Mouse (Mus musculus): Measurements from ENCODE around the gene Skap2. TPM values are rescaled to one million over a fixed set of nuclear protein-coding genes. Genes with fewer than 3 reads are reported as not detected.

Skap2 gene
- polyA plus RNA-seq, 1 experiment: 253 TPM

DNA sequence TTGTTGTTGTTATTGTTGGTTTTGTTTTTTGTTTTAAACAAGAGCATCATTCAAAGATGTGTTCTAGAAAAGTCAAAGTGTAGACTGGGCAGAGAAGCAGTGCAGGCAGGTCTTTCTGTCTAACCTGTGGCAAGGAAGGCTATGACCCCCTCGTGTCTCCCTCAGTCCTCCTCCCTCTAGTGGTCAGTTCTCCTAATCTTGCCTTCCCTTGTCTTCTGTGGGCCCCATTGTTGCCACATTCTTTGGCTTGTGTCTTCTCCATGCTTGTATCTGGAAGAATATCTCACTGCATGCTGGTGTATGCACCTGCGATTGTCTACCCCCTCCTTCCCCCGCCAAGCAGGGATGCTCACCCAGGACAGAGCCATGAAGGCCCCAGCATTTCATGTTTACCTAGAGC, 174.2 kb downstream of the Skap2 start:
- TF ChIP-seq POLR2A (IDR thresholded peaks at IDR 0.05; ENCODE audit: borderline replicate concordance, low read depth, low read length) (no peak), CTCF (IDR thresholded peaks at IDR 0.05; ENCODE audit: low read depth, low read length) (peak; percentile 14; the same call in 1 of the 2 replicates)
- Histone ChIP-seq H3K4me1 (ENCODE audit: control insufficient read depth, insufficient read depth, low read length) (no peaks in the 10 kb centered on the region), H3K4me3 (ENCODE audit: insufficient read depth, low read length) (no peak overlapping the region)

DNA sequence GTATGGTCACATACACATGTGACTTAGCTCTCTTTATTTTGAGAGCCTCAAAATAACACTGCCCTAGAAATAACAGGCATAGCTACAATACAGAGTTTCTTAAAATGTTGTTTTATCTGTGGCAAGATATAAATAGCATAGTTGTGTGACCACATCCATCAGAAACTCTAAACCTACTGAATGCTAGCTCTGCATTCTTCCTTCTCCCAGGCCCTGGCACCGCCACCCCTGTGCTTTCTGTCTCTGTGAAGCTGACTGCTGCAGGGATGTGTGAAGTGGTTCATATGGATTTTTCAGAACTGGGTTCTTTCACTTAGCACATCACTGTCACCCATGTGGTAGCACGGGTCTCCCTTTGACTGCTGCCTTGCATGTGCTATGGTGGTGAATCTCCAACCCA, 179.0 kb downstream of the Skap2 start:
- Histone ChIP-seq H3K4me3 (ENCODE audit: insufficient read depth, low read length) (no peak overlapping the region), H3K4me1 (ENCODE audit: control insufficient read depth, insufficient read depth, low read length) (no peaks in the 10 kb centered on the region), H3K27ac (ENCODE audit: insufficient read depth, low read depth, low read length) (no peak overlapping the region)
- TF ChIP-seq CTCF (IDR thresholded peaks at IDR 0.05; ENCODE audit: low read depth, low read length) (no peak), POLR2A (IDR thresholded peaks at IDR 0.05; ENCODE audit: borderline replicate concordance, low read depth, low read length) (no peak)

More for the DNA sequence above, 174.2 kb downstream of the Skap2 start:
- no peak overlapping the region for H3K27ac ChIP-seq (ENCODE audit: insufficient read depth, low read depth, low read length)

DNA sequence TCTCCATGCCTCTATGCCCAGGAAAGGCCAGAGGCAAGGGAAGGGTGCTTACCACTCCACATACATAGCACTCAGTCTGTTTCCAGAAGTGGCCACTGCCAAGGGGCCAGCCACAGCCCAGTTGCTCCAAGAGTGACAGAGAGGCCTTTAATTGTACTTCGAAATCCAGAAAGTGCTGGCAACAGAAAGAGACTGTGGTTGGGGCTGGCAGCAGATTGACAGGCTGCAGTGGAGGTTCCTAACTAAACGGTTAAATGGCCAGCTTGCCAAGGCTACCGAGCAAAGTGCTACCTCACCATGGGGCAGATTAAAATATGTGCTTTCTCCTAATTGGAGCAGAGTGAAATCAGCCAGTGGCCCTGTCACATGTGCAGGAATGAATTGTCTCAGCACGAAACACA, 186.7 kb downstream of the Skap2 start:
- TF ChIP-seq CTCF (IDR thresholded peaks at IDR 0.05; ENCODE audit: low read depth, low read length): no peak
- no peak for TF ChIP-seq POLR2A (IDR thresholded peaks at IDR 0.05; ENCODE audit: borderline replicate concordance, low read depth, low read length)
- Histone ChIP-seq H3K4me3 (ENCODE audit: insufficient read depth, low read length) (no peak overlapping the region), H3K4me1 (ENCODE audit: control insufficient read depth, insufficient read depth, low read length) (no peaks in the 10 kb centered on the region), H3K27ac (ENCODE audit: insufficient read depth, low read depth, low read length) (no peak overlapping the region)

DNA sequence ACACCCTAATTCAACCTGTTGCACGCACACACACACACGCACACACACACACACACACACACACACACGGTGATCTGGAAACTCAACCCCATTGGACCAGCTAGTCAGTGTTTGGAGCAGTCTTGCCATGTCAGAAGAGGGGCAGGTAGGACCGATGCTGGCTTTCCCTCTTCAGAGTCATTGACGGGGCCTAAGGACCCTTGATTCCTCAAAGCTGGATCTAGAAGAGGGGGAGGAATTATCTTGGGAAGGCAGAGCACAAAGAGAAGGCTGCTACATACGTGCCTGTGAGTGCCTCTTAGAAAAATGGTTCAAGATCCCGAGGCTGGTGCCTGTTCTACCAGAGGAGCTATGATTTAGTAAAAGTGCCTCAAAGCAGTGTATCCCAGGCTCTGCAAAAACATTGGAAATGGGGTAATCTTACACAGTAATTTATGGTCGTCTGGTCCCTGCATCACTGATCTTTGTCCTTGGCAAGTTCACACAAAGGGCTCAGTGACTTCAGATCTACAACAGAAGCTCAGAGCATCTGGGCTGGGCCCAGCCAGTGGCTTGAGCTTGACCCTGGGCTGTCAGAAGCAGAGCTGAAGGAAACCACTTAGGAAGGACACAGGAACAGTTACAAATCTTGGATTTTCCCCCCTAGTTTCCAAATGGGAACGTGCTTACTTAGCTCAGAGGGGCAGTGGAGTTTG, 188.1 kb downstream of the Skap2 start:
- no peak overlapping the region for H3K4me3 ChIP-seq (ENCODE audit: insufficient read depth, low read length)
- no peaks in the 10 kb centered on the region for H3K4me1 ChIP-seq (ENCODE audit: control insufficient read depth, insufficient read depth, low read length)
- no peak overlapping the region for H3K27ac ChIP-seq (ENCODE audit: insufficient read depth, low read depth, low read length)
- no peak for TF ChIP-seq POLR2A (IDR thresholded peaks at IDR 0.05; ENCODE audit: borderline replicate concordance, low read depth, low read length)
- TF ChIP-seq CTCF (IDR thresholded peaks at IDR 0.05; ENCODE audit: low read depth, low read length): no peak

DNA sequence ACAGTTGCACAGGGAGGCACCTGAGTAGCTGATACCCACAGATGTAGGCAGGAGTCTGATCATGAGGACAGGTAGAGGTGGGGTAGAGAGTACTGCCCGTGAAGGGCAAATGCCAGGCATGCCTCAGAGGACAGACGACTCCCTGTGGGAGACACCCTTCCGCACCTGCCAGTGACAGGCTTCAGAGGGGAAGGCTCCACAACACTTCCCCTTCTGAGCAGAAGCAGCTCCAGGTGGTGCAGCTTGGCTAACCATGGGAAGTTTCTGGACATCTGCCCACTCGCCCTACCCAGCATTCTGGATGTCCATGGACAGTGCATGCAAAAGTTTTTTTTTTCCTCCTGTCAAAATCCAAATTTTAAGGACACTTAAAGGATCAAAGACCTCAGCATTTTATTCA, 190.3 kb downstream of the Skap2 start:
- TF ChIP-seq CTCF (IDR thresholded peaks at IDR 0.05; ENCODE audit: low read depth, low read length): no peak
- no peak for TF ChIP-seq POLR2A (IDR thresholded peaks at IDR 0.05; ENCODE audit: borderline replicate concordance, low read depth, low read length)
- H3K4me3 ChIP-seq (ENCODE audit: insufficient read depth, low read length): no peak overlapping the region
- H3K27ac ChIP-seq (ENCODE audit: insufficient read depth, low read depth, low read length): no peak overlapping the region
- no peaks in the 10 kb centered on the region for H3K4me1 ChIP-seq (ENCODE audit: control insufficient read depth, insufficient read depth, low read length)

DNA sequence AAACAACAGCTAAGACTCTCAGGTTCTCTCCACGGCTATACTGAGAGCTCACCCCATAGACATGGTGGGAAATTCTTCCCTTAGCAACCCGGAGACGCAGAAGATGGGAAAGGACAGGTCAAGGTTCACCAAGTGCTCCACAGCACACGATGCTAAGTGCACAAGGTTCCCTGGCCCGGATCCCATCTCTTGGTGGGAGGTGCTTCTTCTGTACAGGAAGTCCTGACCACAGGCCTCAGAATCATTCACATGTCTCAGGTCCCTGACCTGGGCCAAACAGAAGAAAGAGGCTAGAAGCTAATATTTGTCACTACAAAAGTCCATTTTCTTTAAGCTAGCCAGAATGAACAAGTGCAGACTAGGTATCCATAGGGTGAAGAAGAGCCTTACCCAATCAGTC, 191.5 kb downstream of the Skap2 start:
- H3K27ac ChIP-seq (ENCODE audit: insufficient read depth, low read depth, low read length): no peak overlapping the region
- TF ChIP-seq POLR2A (IDR thresholded peaks at IDR 0.05; ENCODE audit: borderline replicate concordance, low read depth, low read length) (no peak), CTCF (IDR thresholded peaks at IDR 0.05; ENCODE audit: low read depth, low read length) (no peak)

DNA sequence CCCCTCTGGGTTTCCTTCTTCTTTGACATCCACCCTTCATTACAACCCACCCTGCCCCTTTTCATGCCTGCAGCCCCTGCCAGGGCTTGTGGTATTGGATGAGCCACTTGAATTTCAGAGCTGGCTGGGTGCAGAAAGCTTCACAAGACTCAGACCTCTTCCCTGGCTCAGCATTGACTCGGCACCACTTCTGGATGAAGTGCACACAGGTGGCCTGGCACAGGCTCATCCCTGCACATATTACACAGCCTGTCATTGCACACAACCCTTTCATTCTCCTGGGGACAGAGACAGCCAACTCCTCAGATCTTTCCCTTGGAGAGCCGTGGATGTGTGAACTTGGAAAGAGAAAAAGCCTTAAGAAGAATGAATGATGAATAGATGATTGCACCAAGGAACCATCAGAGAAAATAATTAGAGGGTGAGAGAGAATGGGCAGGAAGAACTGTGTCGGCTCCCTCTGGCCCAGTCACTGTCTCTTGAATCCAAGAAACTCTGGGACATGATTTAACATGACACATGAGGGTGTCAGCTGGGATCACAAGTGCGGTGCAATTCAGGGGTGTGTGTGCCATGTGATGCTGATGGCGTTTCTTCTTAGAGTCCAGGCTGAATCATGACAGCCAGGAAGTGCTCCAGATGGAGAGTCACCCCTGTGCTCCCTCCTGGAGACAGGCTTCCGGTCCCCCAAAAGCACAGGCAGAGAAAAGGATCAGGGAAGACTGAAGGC, 195.3 kb downstream of the Skap2 start:
- Histone ChIP-seq H3K4me3 (ENCODE audit: insufficient read depth, low read length) (no peak overlapping the region), H3K27ac (ENCODE audit: insufficient read depth, low read depth, low read length) (no peak overlapping the region), H3K4me1 (ENCODE audit: control insufficient read depth, insufficient read depth, low read length) (no peaks in the 10 kb centered on the region)
- TF ChIP-seq CTCF (IDR thresholded peaks at IDR 0.05; ENCODE audit: low read depth, low read length) (no peak), POLR2A (IDR thresholded peaks at IDR 0.05; ENCODE audit: borderline replicate concordance, low read depth, low read length) (no peak)

More for the DNA sequence above, 191.5 kb downstream of the Skap2 start:
- H3K4me3 ChIP-seq (ENCODE audit: insufficient read depth, low read length): no peak overlapping the region
- H3K4me1 ChIP-seq (ENCODE audit: control insufficient read depth, insufficient read depth, low read length): no peaks in the 10 kb centered on the region

DNA sequence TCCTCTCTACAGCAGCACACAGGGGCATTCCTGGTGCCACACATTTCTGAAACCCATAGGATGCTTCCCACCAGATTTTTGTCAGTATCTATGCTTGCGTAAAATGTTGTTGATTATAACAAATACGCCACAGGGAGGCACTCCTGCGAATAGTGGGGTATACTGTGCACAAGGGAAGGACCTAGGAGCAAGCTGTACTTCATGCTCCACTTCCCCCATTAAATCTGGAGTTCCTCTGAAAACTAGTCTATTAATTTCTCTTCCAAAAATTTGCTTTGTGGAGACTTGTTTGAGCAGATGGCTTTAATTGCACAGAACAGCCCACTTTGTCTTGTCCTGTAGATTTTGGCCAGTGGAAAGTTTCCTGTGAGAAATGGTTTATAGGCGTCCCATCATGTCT, 201.4 kb downstream of the Skap2 start:
- Histone ChIP-seq H3K4me1 (ENCODE audit: control insufficient read depth, insufficient read depth, low read length) (no peaks in the 10 kb centered on the region), H3K27ac (ENCODE audit: insufficient read depth, low read depth, low read length) (no peak overlapping the region), H3K4me3 (ENCODE audit: insufficient read depth, low read length) (no peak overlapping the region)
- no peak for TF ChIP-seq POLR2A (IDR thresholded peaks at IDR 0.05; ENCODE audit: borderline replicate concordance, low read depth, low read length)
- no peak for TF ChIP-seq CTCF (IDR thresholded peaks at IDR 0.05; ENCODE audit: low read depth, low read length)

DNA sequence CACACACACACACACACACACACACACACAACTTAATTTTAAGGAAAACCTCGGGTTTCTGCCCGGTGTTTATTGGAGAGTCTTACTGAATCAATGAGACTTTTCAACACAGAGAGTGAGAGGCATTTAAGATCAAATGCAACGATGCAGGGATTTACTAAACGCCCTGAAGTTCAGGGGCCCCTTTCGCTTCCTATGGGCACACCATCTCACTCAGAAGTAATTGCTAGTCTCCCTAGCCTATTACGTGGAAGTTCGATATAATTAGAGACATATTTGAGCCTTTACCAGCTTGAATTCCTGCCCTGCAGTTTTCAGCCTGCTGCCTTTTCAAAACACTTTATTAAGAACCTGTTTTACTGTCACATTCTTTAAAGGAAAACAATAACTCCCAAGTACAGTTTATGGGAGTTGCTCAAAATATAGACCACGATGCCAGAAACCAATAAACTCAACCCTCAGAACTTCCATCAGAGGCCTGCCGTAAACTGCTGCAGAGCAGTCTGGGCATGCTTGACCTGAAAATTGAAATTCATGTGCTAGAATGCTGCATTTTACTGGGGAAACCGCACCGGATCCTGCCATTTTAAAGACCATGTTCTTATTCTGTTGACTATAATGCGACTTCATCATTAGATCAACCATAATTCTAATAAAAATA, 203.1 kb downstream of the Skap2 start:
- no peak for TF ChIP-seq POLR2A (IDR thresholded peaks at IDR 0.05; ENCODE audit: borderline replicate concordance, low read depth, low read length)
- TF ChIP-seq CTCF (IDR thresholded peaks at IDR 0.05; ENCODE audit: low read depth, low read length): no peak
- H3K4me1 ChIP-seq (ENCODE audit: control insufficient read depth, insufficient read depth, low read length): no peaks in the 10 kb centered on the region
- H3K27ac ChIP-seq (ENCODE audit: insufficient read depth, low read depth, low read length): no peak overlapping the region
- H3K4me3 ChIP-seq (ENCODE audit: insufficient read depth, low read length): no peak overlapping the region

DNA sequence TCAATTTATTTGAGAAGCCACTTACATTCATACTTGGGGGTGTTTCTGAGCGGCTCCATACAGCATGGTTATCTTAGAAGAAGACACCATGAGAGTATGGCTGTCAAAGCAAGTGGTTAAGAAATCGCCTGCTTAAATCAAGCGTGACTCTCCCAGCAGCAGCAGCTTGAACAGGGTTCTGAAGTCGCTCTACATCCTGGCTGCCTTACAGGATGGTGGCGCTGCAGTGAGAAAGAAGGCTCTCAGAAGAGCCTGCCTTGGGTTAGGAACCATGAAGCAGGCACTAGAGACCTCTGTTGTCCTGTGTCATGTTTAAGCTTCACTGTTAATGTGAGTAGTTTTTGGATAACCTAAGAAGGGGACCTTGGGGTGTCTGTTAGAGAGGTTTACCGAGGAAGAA, 204.3 kb downstream of the Skap2 start:
- no peak for TF ChIP-seq CTCF (IDR thresholded peaks at IDR 0.05; ENCODE audit: low read depth, low read length)
- TF ChIP-seq POLR2A (IDR thresholded peaks at IDR 0.05; ENCODE audit: borderline replicate concordance, low read depth, low read length): no peak
- H3K27ac ChIP-seq (ENCODE audit: insufficient read depth, low read depth, low read length): no peak overlapping the region
- H3K4me3 ChIP-seq (ENCODE audit: insufficient read depth, low read length): no peak overlapping the region
- no peaks in the 10 kb centered on the region for H3K4me1 ChIP-seq (ENCODE audit: control insufficient read depth, insufficient read depth, low read length)

Other genes with a start within 250 kb of the Skap2 start
- gene Hoxa1, start 145.8 kb upstream of the Skap2 start, polyA plus RNA-seq (2012; ENCODE audit: insufficient read depth, insufficient read length, missing spikeins): 1.1 and 2.2 TPM in 2 replicates
- not detected in 2 replicates for gene Hoxa2, start 152.3 kb upstream of the Skap2 start, polyA plus RNA-seq (2012; ENCODE audit: insufficient read depth, insufficient read length, missing spikeins)
- not detected in 2 replicates for gene 5730596B20Rik, start 164.9 kb upstream of the Skap2 start, polyA plus RNA-seq (2012; ENCODE audit: insufficient read depth, insufficient read length, missing spikeins)
- gene Hoxa4, start 179.2 kb upstream of the Skap2 start, polyA plus RNA-seq (2012; ENCODE audit: insufficient read depth, insufficient read length, missing spikeins): 1.0 and 1.2 TPM in 2 replicates
- gene Hoxa5, start 192.0 kb upstream of the Skap2 start, polyA plus RNA-seq (2012; ENCODE audit: insufficient read depth, insufficient read length, missing spikeins): not detected in 2 replicates
- gene Hoxa6, start 196.2 kb upstream of the Skap2 start, polyA plus RNA-seq (2012; ENCODE audit: insufficient read depth, insufficient read length, missing spikeins): not detected in 2 replicates
- not detected in 2 replicates for gene Hoxa3, start 200.8 kb upstream of the Skap2 start, polyA plus RNA-seq (2012; ENCODE audit: insufficient read depth, insufficient read length, missing spikeins)
- gene Gm28308, start 200.8 kb upstream of the Skap2 start, polyA plus RNA-seq (2012; ENCODE audit: insufficient read depth, insufficient read length, missing spikeins): not detected in 2 replicates
- not detected in 2 replicates for gene Hoxa7, start 209.3 kb upstream of the Skap2 start, polyA plus RNA-seq (2012; ENCODE audit: insufficient read depth, insufficient read length, missing spikeins)
- not detected in 2 replicates for gene Hoxa9, start 218.5 kb upstream of the Skap2 start, polyA plus RNA-seq (2012; ENCODE audit: insufficient read depth, insufficient read length, missing spikeins)
- gene Hoxa10, start 228.3 kb upstream of the Skap2 start, polyA plus RNA-seq (2012; ENCODE audit: insufficient read depth, insufficient read length, missing spikeins): 0.54 TPM in 1 of 2 replicates, not detected in the other
- gene Hoxa11, start 233.3 kb upstream of the Skap2 start, polyA plus RNA-seq (2012; ENCODE audit: insufficient read depth, insufficient read length, missing spikeins): 0.25 TPM in 1 of 2 replicates, not detected in the other
- not detected in 2 replicates for gene Hoxa13, start 248.3 kb upstream of the Skap2 start, polyA plus RNA-seq (2012; ENCODE audit: insufficient read depth, insufficient read length, missing spikeins)

All from bone marrow macrophage, adult 2 months (primary cell).